Mouse (Mus musculus) bone marrow macrophage, adult 2 months (primary cell): ENCODE measurements around the gene Mmp15. TPM values are rescaled to one million over a fixed set of nuclear protein-coding genes. Genes with fewer than 3 reads are reported as not detected.

Experiments
- H3K27ac ChIP-seq: 2 replicates; pipeline ENCODE4 v1.5.1; 2012; ENCODE audit warnings: low read depth, low read length; ENCODE audit not compliant: insufficient read depth
- H3K4me1 ChIP-seq: 2 replicates; pipeline ENCODE4 v1.6.1; 2012; ENCODE audit warnings: low read length; ENCODE audit not compliant: control insufficient read depth, insufficient read depth
- H3K4me3 ChIP-seq: 2 replicates; pipeline ENCODE4 v1.5.1; 2012; ENCODE audit warnings: mild to moderate bottlenecking, low read length, moderate library complexity; ENCODE audit not compliant: insufficient read depth
- CTCF ChIP-seq: IDR thresholded peaks from 2 replicates; pipeline ENCODE4 v1.5.1; 2012; ENCODE audit warnings: low read depth, mild to moderate bottlenecking, low read length, moderate library complexity
- POLR2A ChIP-seq: IDR thresholded peaks from 2 replicates; pipeline ENCODE4 v1.6.1; 2012; ENCODE audit warnings: mild to moderate bottlenecking, low read depth, low read length, borderline replicate concordance
- polyA plus RNA-seq: library from polyadenylated mRNA; stranded (reverse); fragments of >200 nt; gene quantifications from 2 replicates; pipeline ENCODE4 v1.2.4, GENCODE M21; 2012; ENCODE audit not compliant: missing spikeins, insufficient read depth, insufficient read length

The Mmp15 gene
- polyA plus RNA-seq, 1 experiment, result not detected

GRCm38 (mm10) chr8:95386037-95386436 is 34.0 kb downstream of the Mmp15 start:
- Histone ChIP-seq H3K4me1 (peaks cover 7% of the 10 kb centered on the region), H3K4me3 (no peak overlapping the region), H3K27ac (no peak overlapping the region)
- TF ChIP-seq CTCF (no peak), POLR2A (no peak)

- no peak overlapping the region for H3K27ac ChIP-seq
- no peak for TF ChIP-seq CTCF
- TF ChIP-seq POLR2A, result no peak
- no peak overlapping the region for H3K4me3 ChIP-seq
- no peaks in the 10 kb centered on the region for H3K4me1 ChIP-seq
These were observed 35.2 kb downstream of the Mmp15 start for GRCm38 (mm10) chr8:95387221-95387620.

DNA sequence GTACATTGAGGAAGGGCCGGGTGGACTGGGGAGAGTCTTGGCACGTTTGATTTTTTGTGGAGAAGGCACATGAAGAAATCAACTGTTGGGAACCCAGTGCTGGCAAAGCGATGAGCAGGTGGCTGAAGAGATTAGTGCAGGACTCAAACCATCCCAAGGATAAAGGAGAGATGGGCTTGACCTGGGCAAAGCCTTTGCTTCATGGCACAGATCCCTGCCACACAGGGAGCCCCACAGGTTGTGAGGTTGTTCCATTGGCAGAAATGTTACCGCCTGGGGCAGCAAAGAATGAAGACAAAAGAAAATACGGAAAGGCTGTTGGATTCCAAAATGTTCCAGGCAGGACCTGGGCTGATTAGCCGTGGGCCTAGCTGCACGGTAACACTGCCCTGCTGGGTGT is 35.9 kb downstream of the Mmp15 start:
- TF ChIP-seq CTCF (no peak), POLR2A (no peak)
- H3K4me3 ChIP-seq, result no peak overlapping the region

GRCm38 (mm10) chr8:95390312-95390711 is 38.2 kb downstream of the Mmp15 start:
- Histone ChIP-seq H3K4me3 (no peak overlapping the region), H3K4me1 (no peaks in the 10 kb centered on the region; the same call in 1 of the 2 replicates), H3K27ac (no peak overlapping the region)
- TF ChIP-seq POLR2A, result no peak
- no peak for TF ChIP-seq CTCF

More for the DNA sequence above, 35.9 kb downstream of the Mmp15 start:
- Histone ChIP-seq H3K27ac (no peak overlapping the region), H3K4me1 (no peaks in the 10 kb centered on the region; the same call in 1 of the 2 replicates)

DNA sequence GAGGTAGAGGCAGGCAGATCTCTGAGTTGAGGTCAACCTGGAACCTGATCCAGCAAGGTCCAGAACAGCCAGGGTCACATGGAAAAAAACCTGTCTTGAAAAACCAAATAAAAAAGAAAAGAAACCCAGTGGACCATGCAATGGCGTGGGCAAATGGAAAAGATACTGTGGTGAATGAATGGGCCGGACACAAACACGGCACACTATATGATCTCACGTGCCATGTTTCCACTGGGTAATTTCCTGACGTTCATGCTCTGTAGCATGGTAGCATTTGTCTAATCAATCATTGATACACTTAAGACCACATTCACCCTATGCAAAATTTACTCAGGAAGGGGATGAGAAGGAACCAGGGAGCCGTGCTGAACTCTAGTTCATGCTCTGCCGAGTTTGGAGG is 39.0 kb downstream of the Mmp15 start:
- Histone ChIP-seq H3K4me3 (no peak overlapping the region), H3K27ac (no peak overlapping the region), H3K4me1 (no peaks in the 10 kb centered on the region; the same call in 1 of the 2 replicates)
- TF ChIP-seq CTCF (no peak), POLR2A (no peak)

DNA sequence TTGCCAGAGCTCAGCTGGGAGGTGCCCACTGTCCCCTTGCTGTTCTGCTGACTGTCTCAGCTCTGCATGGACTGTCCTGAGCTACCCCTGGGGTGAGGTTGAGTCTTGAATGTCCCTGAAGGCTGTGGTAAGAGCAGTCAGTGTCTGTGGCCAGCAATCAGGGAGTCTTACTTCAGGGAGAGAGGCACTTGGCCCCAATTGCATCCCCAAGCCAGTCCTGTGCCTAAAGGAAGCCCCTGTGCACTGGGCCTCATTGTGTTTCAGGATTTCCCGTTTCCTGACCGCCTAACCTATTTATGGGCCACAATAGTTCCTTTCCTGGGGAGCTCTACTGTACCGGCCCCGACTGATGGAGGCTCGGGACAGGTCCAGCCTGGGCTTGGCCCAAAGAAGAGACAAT is 40.5 kb downstream of the Mmp15 start:
- no peak overlapping the region for H3K27ac ChIP-seq
- no peak overlapping the region for H3K4me3 ChIP-seq
- no peak for TF ChIP-seq POLR2A
- TF ChIP-seq CTCF, result no peak
- no peaks in the 10 kb centered on the region; the same call in 1 of the 2 replicates for H3K4me1 ChIP-seq

- no peak overlapping the region for H3K4me3 ChIP-seq
- no peak overlapping the region for H3K27ac ChIP-seq
- no peaks in the 10 kb centered on the region; the same call in 1 of the 2 replicates for H3K4me1 ChIP-seq
- TF ChIP-seq POLR2A (no peak), CTCF (no peak)
These were observed 43.3 kb downstream of the Mmp15 start for GRCm38 (mm10) chr8:95395186-95395918.

GRCm38 (mm10) chr8:95396752-95397151 is 44.7 kb downstream of the Mmp15 start:
- TF ChIP-seq POLR2A (no peak), CTCF (no peak)
- Histone ChIP-seq H3K27ac (no peak overlapping the region), H3K4me3 (no peak overlapping the region), H3K4me1 (no peaks in the 10 kb centered on the region; the same call in 1 of the 2 replicates)

- no peak overlapping the region for H3K27ac ChIP-seq
- no peak for TF ChIP-seq POLR2A
- TF ChIP-seq CTCF, result no peak
These were observed 45.1 kb downstream of the Mmp15 start for GRCm38 (mm10) chr8:95397201-95397600.

GRCm38 (mm10) chr8:95399131-95399530 is 47.1 kb downstream of the Mmp15 start:
- Histone ChIP-seq H3K4me3 (no peak overlapping the region), H3K27ac (no peak overlapping the region), H3K4me1 (0 out of 2 replicates have a peak, but pooled peaks cover 2% of the 10 kb centered on the region)
- TF ChIP-seq POLR2A (no peak), CTCF (no peak)

More at GRCm38 (mm10) chr8:95397201-95397600, 45.1 kb downstream of the Mmp15 start:
- peaks cover 2% of the 10 kb centered on the region; the same call in 1 of the 2 replicates for H3K4me1 ChIP-seq
- H3K4me3 ChIP-seq, result no peak overlapping the region

DNA sequence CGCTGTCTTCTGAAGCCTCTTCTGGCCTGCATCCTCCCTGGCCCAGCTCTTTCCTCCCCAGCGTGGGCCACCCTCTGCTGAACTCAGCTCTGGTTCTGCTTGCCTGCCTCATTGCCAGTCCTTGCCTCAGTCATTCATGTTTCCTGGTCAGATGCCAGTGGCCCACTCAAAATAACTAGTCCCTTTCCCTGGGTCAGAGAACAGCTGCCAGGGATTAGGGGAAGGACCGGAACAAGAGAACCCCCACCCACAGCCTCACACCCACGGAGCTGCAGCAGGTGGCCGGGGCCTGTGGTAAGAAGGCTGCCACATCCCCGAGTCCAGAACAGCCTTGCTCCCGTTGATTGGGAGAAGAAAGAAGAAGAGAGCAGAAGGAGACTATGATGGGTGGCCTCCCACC is 49.0 kb downstream of the Mmp15 start:
- Histone ChIP-seq H3K4me3 (no peak overlapping the region), H3K27ac (no peak overlapping the region), H3K4me1 (0 out of 2 replicates have a peak, but pooled peaks cover 2% of the 10 kb centered on the region)
- TF ChIP-seq CTCF (no peak), POLR2A (no peak)
